Mouse (Mus musculus) bone marrow, adult 2 months (tissue): ENCODE results near the gene Tmem110. TPM values are rescaled to one million over a fixed set of nuclear protein-coding genes. Genes with fewer than 3 reads are reported as not detected.

Source experiments
- H3K27ac ChIP-seq: fragments of 200-500 bp; 2 replicates; pipeline ENCODE4 v1.5.1; 2012; ENCODE audit warnings: low read depth, mild to moderate bottlenecking, control low read depth, inconsistent platforms, low read length; ENCODE audit not compliant: control insufficient read depth, poor library complexity, insufficient read depth
- H3K4me1 ChIP-seq: fragments of 200-500 bp; 2 replicates; pipeline ENCODE4 v1.6.1; 2011; ENCODE audit warnings: low read length; ENCODE audit not compliant: control insufficient read depth, insufficient read depth
- H3K4me3 ChIP-seq: fragments of 200-500 bp; replicated peaks from 2 replicates; pipeline ENCODE3; 2011; ENCODE audit warnings: mild to moderate bottlenecking, low read depth, low read length, control low read depth; ENCODE audit not compliant: control insufficient read depth
- CTCF ChIP-seq: fragments of 200-500 bp; IDR thresholded peaks from 2 replicates; pipeline ENCODE4 v1.5.1; 2011; ENCODE audit warnings: low read length, control low read depth; ENCODE audit not compliant: control insufficient read depth, insufficient read depth
- POLR2A ChIP-seq: fragments of 200-500 bp; IDR thresholded peaks from 2 replicates; pipeline ENCODE4 v1.6.1; 2011; ENCODE audit warnings: low read depth, mild to moderate bottlenecking, control low read depth, low read length, borderline replicate concordance; ENCODE audit not compliant: control insufficient read depth
- WGBS: fragments of 180-500 bp; shearing (Covaris S2); methylation state at CpG from one replicate; pipeline ENCODE4 v1.1.7; 2018; 5-methylcytosine and 5-hydroxymethylcytosine counted together
- polyA plus RNA-seq: library from polyadenylated mRNA; stranded (reverse); fragments of >200 nt; gene quantifications from 2 replicates; pipeline ENCODE4 v1.2.4, GENCODE M21; 2011; ENCODE audit warnings: low replicate concordance; ENCODE audit not compliant: missing spikeins, insufficient read depth, insufficient read length

Tmem110 gene
- polyA plus RNA-seq, 1 experiment: 18.2 TPM

- Histone ChIP-seq H3K4me3 (no peak overlapping the region), H3K27ac (no peak overlapping the region), H3K4me1 (no peaks in the 10 kb centered on the region; the same call in 1 of the 2 replicates)
- WGBS: 84% methylated on average over 5 of the region's 5 CpGs
- no peak for TF ChIP-seq CTCF
- no peak for TF ChIP-seq POLR2A
Observed at GRCm38 (mm10) chr14:30852325-30852724, 26.9 kb downstream of the Tmem110 start.

- H3K27ac ChIP-seq: no peak overlapping the region
- 69% methylated on average over 3 of the region's 3 CpGs for WGBS
- TF ChIP-seq POLR2A (no peak), CTCF (no peak)
- no peak overlapping the region for H3K4me3 ChIP-seq
- no peaks in the 10 kb centered on the region for H3K4me1 ChIP-seq
Observed at GRCm38 (mm10) chr14:30855316-30855715, 29.9 kb downstream of the Tmem110 start.

- H3K4me1 ChIP-seq: no peaks in the 10 kb centered on the region
- TF ChIP-seq POLR2A (no peak), CTCF (no peak)
- 70% methylated on average over 10 of the region's 10 CpGs for WGBS
- no peak overlapping the region for H3K27ac ChIP-seq
- no peak overlapping the region for H3K4me3 ChIP-seq
Observed at GRCm38 (mm10) chr14:30856885-30857507, 31.6 kb downstream of the Tmem110 start.

- TF ChIP-seq CTCF (peak; percentile 32; the same call in 1 of the 2 replicates), POLR2A (no peak)
- H3K27ac ChIP-seq: no peak overlapping the region
- H3K4me1 ChIP-seq: no peaks in the 10 kb centered on the region
- 81% methylated on average over 4 of the region's 4 CpGs for WGBS
- no peak overlapping the region for H3K4me3 ChIP-seq
Observed at GRCm38 (mm10) chr14:30857990-30858389, 32.6 kb downstream of the Tmem110 start.

GRCm38 (mm10) chr14:30861421-30862125 lies 36.2 kb downstream of the Tmem110 start:
- WGBS: 71% methylated on average over 16 of the region's 16 CpGs
- TF ChIP-seq CTCF (no peak), POLR2A (no peak)
- no peaks in the 10 kb centered on the region for H3K4me1 ChIP-seq
- H3K27ac ChIP-seq: no peak overlapping the region
- no peak overlapping the region for H3K4me3 ChIP-seq

- no peak for TF ChIP-seq CTCF
- no peak for TF ChIP-seq POLR2A
- WGBS: 89% methylated on average over 9 of the region's 9 CpGs
- H3K27ac ChIP-seq: no peak overlapping the region
Observed at GRCm38 (mm10) chr14:30862368-30862767, 37.0 kb downstream of the Tmem110 start.

GRCm38 (mm10) chr14:30865311-30865710 lies 39.9 kb downstream of the Tmem110 start:
- Histone ChIP-seq H3K27ac (no peak overlapping the region), H3K4me3 (no peak overlapping the region), H3K4me1 (no peaks in the 10 kb centered on the region; the same call in 1 of the 2 replicates)
- peak; percentile 27; the same call in 1 of the 2 replicates for TF ChIP-seq CTCF
- TF ChIP-seq POLR2A: no peak
- WGBS: 76% methylated on average over 3 of the region's 3 CpGs

More at GRCm38 (mm10) chr14:30862368-30862767, 37.0 kb downstream of the Tmem110 start:
- no peaks in the 10 kb centered on the region for H3K4me1 ChIP-seq
- H3K4me3 ChIP-seq: no peak overlapping the region

GRCm38 (mm10) chr14:30867042-30867441 lies 41.7 kb downstream of the Tmem110 start:
- Histone ChIP-seq H3K4me3 (no peak overlapping the region), H3K27ac (no peak overlapping the region), H3K4me1 (peaks cover 3% of the 10 kb centered on the region)
- WGBS: 28% methylated on average over 5 of the region's 5 CpGs
- TF ChIP-seq POLR2A (no peak), CTCF (peak; percentile 90)
